Mouse (Mus musculus): ENCODE results near the gene Gm10401. TPM values are rescaled to one million over a fixed set of nuclear protein-coding genes. Genes with fewer than 3 reads are reported as not detected.

Gm10401 gene
- 19.5 and 25.1 TPM in 2 replicates for polyA plus RNA-seq (2014; fragmentation: Nextera tagmentation; extraction: Ambion mirVana)

GRCm38 (mm10) chr5:115098195-115098594 is at the start of gene Gm10401:
TSS of gene Gm10401 (minus strand) at chr5:115098295.
- no peak within 1 kb of the TSS for H3K4me3 ChIP-seq (ENCODE audit: low read depth, low read length)
- no peak within 1 kb of the TSS for H3K27ac ChIP-seq (ENCODE audit: low read depth, low read length)
- H3K4me1 ChIP-seq (replicated peaks; ENCODE audit: control insufficient read depth, insufficient read depth, low read length), result no peaks in the 10 kb centered on the region
- DNase-seq (ENCODE audit: low spot score) (no peak), ATAC-seq (replicated peaks; ENCODE audit: low FRiP score) (no peak)
- H3K9me3 ChIP-seq (ENCODE audit: control insufficient read depth, low read length), result no peaks in the 10 kb centered on the region
- WGBS, result 96% methylated on average over 8 of the region's 8 CpGs
- no peaks in the 10 kb centered on the region for H3K27me3 ChIP-seq (replicated peaks; ENCODE audit: control insufficient read depth, insufficient read depth, low read length)
- H3K4me2 ChIP-seq, result no peak within 1 kb of the TSS
- H3K9ac ChIP-seq (ENCODE audit: low read depth, low read length), result no peak within 1 kb of the TSS
- H3K36me3 ChIP-seq (ENCODE audit: control insufficient read depth, insufficient read depth, low read length), result peaks cover 41% of the 10 kb centered on the region

- Histone ChIP-seq H3K4me2 (no peak overlapping the region), H3K27me3 (replicated peaks; ENCODE audit: control insufficient read depth, insufficient read depth, low read length) (no peaks in the 10 kb centered on the region), H3K36me3 (ENCODE audit: control insufficient read depth, insufficient read depth, low read length) (peaks cover 48% of the 10 kb centered on the region), H3K4me3 (ENCODE audit: low read depth, low read length) (no peak overlapping the region), H3K27ac (ENCODE audit: low read depth, low read length) (no peak overlapping the region), H3K4me1 (replicated peaks; ENCODE audit: control insufficient read depth, insufficient read depth, low read length) (no peaks in the 10 kb centered on the region), H3K9me3 (ENCODE audit: control insufficient read depth, low read length) (no peaks in the 10 kb centered on the region), H3K9ac (ENCODE audit: low read depth, low read length) (no peak overlapping the region)
- 76% methylated on average over 3 of the region's 3 CpGs for WGBS
- DNase-seq (ENCODE audit: low spot score) (no peak), ATAC-seq (replicated peaks; ENCODE audit: low FRiP score) (no peak)
Observed at GRCm38 (mm10) chr5:115147388-115147787, 49.3 kb upstream of the Gm10401 start.

- no peak for DNase-seq (ENCODE audit: low spot score)
- Histone ChIP-seq H3K27me3 (replicated peaks; ENCODE audit: control insufficient read depth, insufficient read depth, low read length) (no peaks in the 10 kb centered on the region), H3K4me1 (replicated peaks; ENCODE audit: control insufficient read depth, insufficient read depth, low read length) (no peaks in the 10 kb centered on the region), H3K4me3 (ENCODE audit: low read depth, low read length) (no peak overlapping the region), H3K4me2 (no peak overlapping the region), H3K9me3 (ENCODE audit: control insufficient read depth, low read length) (no peaks in the 10 kb centered on the region), H3K27ac (ENCODE audit: low read depth, low read length) (no peak overlapping the region), H3K9ac (ENCODE audit: low read depth, low read length) (no peak overlapping the region), H3K36me3 (ENCODE audit: control insufficient read depth, insufficient read depth, low read length) (peaks cover 48% of the 10 kb centered on the region)
- no peak for ATAC-seq (replicated peaks; ENCODE audit: low FRiP score)
Observed at GRCm38 (mm10) chr5:115146747-115147130, 48.6 kb upstream of the Gm10401 start.

- DNase-seq (ENCODE audit: low spot score), result no peak
- H3K9me3 ChIP-seq (ENCODE audit: control insufficient read depth, low read length), result no peaks in the 10 kb centered on the region
- no peak overlapping the region for H3K4me3 ChIP-seq (ENCODE audit: low read depth, low read length)
- H3K27ac ChIP-seq (ENCODE audit: low read depth, low read length), result no peak overlapping the region
- no peaks in the 10 kb centered on the region for H3K27me3 ChIP-seq (replicated peaks; ENCODE audit: control insufficient read depth, insufficient read depth, low read length)
- H3K36me3 ChIP-seq (ENCODE audit: control insufficient read depth, insufficient read depth, low read length), result peaks cover 48% of the 10 kb centered on the region
- no peak overlapping the region for H3K9ac ChIP-seq (ENCODE audit: low read depth, low read length)
- ATAC-seq (replicated peaks; ENCODE audit: low FRiP score), result no peak
- 78% methylated on average over 6 of the region's 6 CpGs for WGBS
- no peaks in the 10 kb centered on the region for H3K4me1 ChIP-seq (replicated peaks; ENCODE audit: control insufficient read depth, insufficient read depth, low read length)
- H3K4me2 ChIP-seq, result no peak overlapping the region
Observed at GRCm38 (mm10) chr5:115145976-115146746, 48.1 kb upstream of the Gm10401 start.

- no peaks in the 10 kb centered on the region for H3K27me3 ChIP-seq (replicated peaks; ENCODE audit: control insufficient read depth, insufficient read depth, low read length)
- peaks cover 41% of the 10 kb centered on the region for H3K36me3 ChIP-seq (ENCODE audit: control insufficient read depth, insufficient read depth, low read length)
- ATAC-seq (replicated peaks; ENCODE audit: low FRiP score) (no peak), DNase-seq (ENCODE audit: low spot score) (no peak)
- no peak overlapping the region for H3K4me2 ChIP-seq
- no peak overlapping the region for H3K4me3 ChIP-seq (ENCODE audit: low read depth, low read length)
- WGBS, result 80% methylated on average over 11 of the region's 11 CpGs
- H3K9me3 ChIP-seq (ENCODE audit: control insufficient read depth, low read length), result no peaks in the 10 kb centered on the region
- no peak overlapping the region for H3K9ac ChIP-seq (ENCODE audit: low read depth, low read length)
- H3K27ac ChIP-seq (ENCODE audit: low read depth, low read length), result no peak overlapping the region
- no peaks in the 10 kb centered on the region for H3K4me1 ChIP-seq (replicated peaks; ENCODE audit: control insufficient read depth, insufficient read depth, low read length)
Observed at GRCm38 (mm10) chr5:115145253-115145968, 47.3 kb upstream of the Gm10401 start.

DNA sequence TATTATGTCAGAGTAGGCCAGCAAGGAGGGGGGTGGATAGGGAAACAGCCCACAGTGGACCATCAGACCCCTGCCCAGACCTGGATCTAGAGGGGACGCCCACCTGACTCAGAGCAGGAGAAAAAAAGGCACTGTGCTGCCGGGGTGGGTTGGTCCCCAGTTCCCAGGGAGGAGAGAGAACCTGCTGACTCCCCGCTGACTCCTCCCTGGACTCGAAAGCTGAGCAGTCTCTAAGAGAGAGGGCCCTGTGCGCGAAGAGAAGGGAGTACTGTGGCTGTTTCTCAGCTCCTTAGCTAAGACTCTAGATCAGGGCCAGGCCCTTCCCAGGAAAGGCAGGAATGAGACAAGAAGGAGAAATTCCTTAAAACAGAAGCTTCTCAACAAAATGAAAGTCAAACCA is 46.4 kb upstream of the Gm10401 start:
- H3K9ac ChIP-seq (ENCODE audit: low read depth, low read length), result no peak overlapping the region
- no peak for ATAC-seq (replicated peaks; ENCODE audit: low FRiP score)
- no peak overlapping the region for H3K4me2 ChIP-seq
- no peak for DNase-seq (ENCODE audit: low spot score)
- H3K27ac ChIP-seq (ENCODE audit: low read depth, low read length), result no peak overlapping the region
- WGBS, result 80% methylated on average over 6 of the region's 6 CpGs
- H3K27me3 ChIP-seq (replicated peaks; ENCODE audit: control insufficient read depth, insufficient read depth, low read length), result no peaks in the 10 kb centered on the region
- H3K4me3 ChIP-seq (ENCODE audit: low read depth, low read length), result no peak overlapping the region
- H3K9me3 ChIP-seq (ENCODE audit: control insufficient read depth, low read length), result no peaks in the 10 kb centered on the region
- peaks cover 31% of the 10 kb centered on the region for H3K36me3 ChIP-seq (ENCODE audit: control insufficient read depth, insufficient read depth, low read length)
- no peaks in the 10 kb centered on the region for H3K4me1 ChIP-seq (replicated peaks; ENCODE audit: control insufficient read depth, insufficient read depth, low read length)

DNA sequence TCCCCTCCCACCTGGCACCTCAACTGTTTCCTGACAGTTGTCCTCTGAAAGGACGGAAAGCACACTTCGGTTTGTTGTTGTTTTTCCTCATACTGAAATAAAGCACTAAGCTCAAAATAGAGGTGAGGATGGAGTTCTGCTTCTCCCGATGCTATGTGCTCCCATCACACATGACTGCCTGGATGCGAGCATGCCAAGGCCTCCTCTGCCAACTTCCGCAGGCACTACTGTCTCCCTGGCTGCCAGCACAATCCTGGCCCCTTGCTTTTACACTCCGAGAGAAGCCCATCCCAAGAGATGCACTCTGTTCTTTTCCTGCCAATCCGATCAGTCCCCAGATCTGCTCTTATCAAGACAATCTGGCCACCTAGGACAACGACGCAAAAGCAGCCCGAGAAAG is 45.5 kb upstream of the Gm10401 start:
- no peak for ATAC-seq (replicated peaks; ENCODE audit: low FRiP score)
- Histone ChIP-seq H3K9ac (ENCODE audit: low read depth, low read length) (no peak overlapping the region), H3K4me3 (ENCODE audit: low read depth, low read length) (no peak overlapping the region), H3K9me3 (ENCODE audit: control insufficient read depth, low read length) (no peaks in the 10 kb centered on the region), H3K27me3 (replicated peaks; ENCODE audit: control insufficient read depth, insufficient read depth, low read length) (no peaks in the 10 kb centered on the region), H3K4me1 (replicated peaks; ENCODE audit: control insufficient read depth, insufficient read depth, low read length) (no peaks in the 10 kb centered on the region), H3K27ac (ENCODE audit: low read depth, low read length) (no peak overlapping the region), H3K4me2 (no peak overlapping the region), H3K36me3 (ENCODE audit: control insufficient read depth, insufficient read depth, low read length) (peaks cover 27% of the 10 kb centered on the region)
- WGBS, result 76% methylated on average over 10 of the region's 10 CpGs
- no peak for DNase-seq (ENCODE audit: low spot score)

DNA sequence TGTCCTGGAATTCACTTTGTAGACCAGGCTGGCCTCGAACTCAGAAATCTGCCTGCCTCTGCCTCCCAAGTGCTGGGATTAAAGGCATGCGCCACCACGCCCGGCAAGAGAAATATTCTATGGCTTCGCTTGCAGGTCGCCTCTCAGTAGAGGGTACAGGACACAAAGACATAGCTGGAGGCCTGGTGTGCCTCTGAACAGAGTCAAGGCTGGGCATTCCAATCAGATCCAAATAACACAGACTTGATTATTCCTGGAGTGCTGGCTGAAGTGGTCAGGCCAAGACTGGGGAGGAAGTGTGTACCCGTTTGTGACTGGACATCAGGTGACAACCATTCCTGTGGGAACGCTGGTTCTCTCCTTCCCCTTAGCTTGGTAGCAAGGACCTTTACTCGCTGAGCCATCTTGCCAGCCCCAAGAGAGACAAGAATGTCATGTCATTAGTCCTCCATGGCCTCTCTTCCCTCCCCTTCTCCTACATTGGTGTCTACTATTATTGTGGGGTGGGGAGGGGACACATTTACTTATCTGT is 44.1 kb upstream of the Gm10401 start:
- 86% methylated on average over 9 of the region's 9 CpGs for WGBS

More for the DNA sequence above, 44.1 kb upstream of the Gm10401 start:
- no peak overlapping the region for H3K27ac ChIP-seq (ENCODE audit: low read depth, low read length)
- no peak overlapping the region for H3K4me2 ChIP-seq
- no peak for ATAC-seq (replicated peaks; ENCODE audit: low FRiP score)
- H3K9me3 ChIP-seq (ENCODE audit: control insufficient read depth, low read length), result no peaks in the 10 kb centered on the region
- no peak for DNase-seq (ENCODE audit: low spot score)
- no peaks in the 10 kb centered on the region for H3K4me1 ChIP-seq (replicated peaks; ENCODE audit: control insufficient read depth, insufficient read depth, low read length)
- no peak overlapping the region for H3K4me3 ChIP-seq (ENCODE audit: low read depth, low read length)
- H3K9ac ChIP-seq (ENCODE audit: low read depth, low read length), result no peak overlapping the region
- H3K27me3 ChIP-seq (replicated peaks; ENCODE audit: control insufficient read depth, insufficient read depth, low read length), result no peaks in the 10 kb centered on the region
- peaks cover 14% of the 10 kb centered on the region for H3K36me3 ChIP-seq (ENCODE audit: control insufficient read depth, insufficient read depth, low read length)

All from liver, embryonic 11.5 days (tissue).